Mouse (Mus musculus): ENCODE measurements around the gene Gm9999.
"Not testable (repeated sequence)": the region's sequence is repeated elsewhere in the genome, so short reads cannot be mapped to it uniquely, and the experiment has no call there.

Gene Gm9999

GRCm38 (mm10) chr7:46983280-46983679 lies at the start of gene Gm9999:
Gm9999 (plus strand) TSS chr7:46983580.
- no peak for DNase-seq

- DNase-seq = no peak
Observed at GRCm38 (mm10) chr7:46934788-46935187, 48.6 kb upstream of the Gm9999 start.

GRCm38 (mm10) chr7:46935847-46936246 lies 47.5 kb upstream of the Gm9999 start:
- DNase-seq = peak; percentile 21

- peak; percentile 89 for DNase-seq
Observed at GRCm38 (mm10) chr7:46957831-46958691, 25.3 kb upstream of the Gm9999 start, which contains the start of gene Uevld. Uevld (minus strand) TSS chr7:46958527.

GRCm38 (mm10) chr7:46958853-46959252 lies 24.5 kb upstream of the Gm9999 start:
- no peak for DNase-seq

- DNase-seq = no peak
Observed at GRCm38 (mm10) chr7:46960991-46961390, 22.4 kb upstream of the Gm9999 start.

GRCm38 (mm10) chr7:46962132-46962531 lies 21.2 kb upstream of the Gm9999 start:
- peak; percentile 12 for DNase-seq

- DNase-seq = peak; percentile 58
Observed at GRCm38 (mm10) chr7:46962806-46963618, 20.4 kb upstream of the Gm9999 start.

- DNase-seq = no peak
Observed at GRCm38 (mm10) chr7:46964070-46964469, 19.3 kb upstream of the Gm9999 start.

GRCm38 (mm10) chr7:46969898-46970297 lies 13.5 kb upstream of the Gm9999 start:
- no peak for DNase-seq

GRCm38 (mm10) chr7:46974648-46975047 lies 8.7 kb upstream of the Gm9999 start:
- no peak for DNase-seq

GRCm38 (mm10) chr7:46975456-46975855 lies 7.9 kb upstream of the Gm9999 start:
- no peak for DNase-seq

- DNase-seq = no peak
Observed at GRCm38 (mm10) chr7:46985718-46986505, 2.5 kb downstream of the Gm9999 start.

- no peak for DNase-seq
Observed at GRCm38 (mm10) chr7:46986646-46987045, 3.3 kb downstream of the Gm9999 start.

GRCm38 (mm10) chr7:46987073-46987472 lies 3.7 kb downstream of the Gm9999 start:
- no peak for DNase-seq

- not testable (repeated sequence) for DNase-seq
Observed at GRCm38 (mm10) chr7:46989387-46989786, 6.0 kb downstream of the Gm9999 start.

- no peak for DNase-seq
Observed at GRCm38 (mm10) chr7:46993079-46993478, 9.7 kb downstream of the Gm9999 start.

GRCm38 (mm10) chr7:46995558-46995957 lies 12.2 kb downstream of the Gm9999 start:
- no peak for DNase-seq

GRCm38 (mm10) chr7:46997008-46997407 lies 13.6 kb downstream of the Gm9999 start:
- no peak for DNase-seq

GRCm38 (mm10) chr7:46997644-46998395 lies 14.4 kb downstream of the Gm9999 start:
- no peak for DNase-seq

- DNase-seq = no peak
Observed at GRCm38 (mm10) chr7:46998942-46999341, 15.6 kb downstream of the Gm9999 start.

- DNase-seq = no peak
Observed at GRCm38 (mm10) chr7:46999983-47000643, 16.7 kb downstream of the Gm9999 start.
